Mouse (Mus musculus) forebrain, embryonic 11.5 days (tissue): Measurements from ENCODE around the gene Smox. TPM values are rescaled to one million over a fixed set of nuclear protein-coding genes. Genes with fewer than 3 reads are reported as not detected.

ENCODE experiments used
- ATAC-seq: fragments of 200-750 bp; cut with Nextera tagmentation; replicated peaks from 2 replicates; pipeline ENCODE4 v1.8.0; 2017; ENCODE audit warnings: moderate TSS enrichment; ENCODE audit not compliant: low FRiP score
- DNase-seq: peaks from one replicate; pipeline ENCODE4 v3.0.0-alpha.2; 2017; ENCODE audit warnings: low spot score
- H3K27ac ChIP-seq: fragments of 300-500 bp; sonication (generic); 2 replicates; pipeline ENCODE4 v1.5.1; 2014; ENCODE audit warnings: low read depth, low read length
- H3K27me3 ChIP-seq: fragments of 300-500 bp; sonication (generic); 2 replicates; pipeline ENCODE4 v1.6.1; 2014; ENCODE audit warnings: mild to moderate bottlenecking, low read length, mixed read lengths; ENCODE audit not compliant: control insufficient read depth, insufficient read depth
- H3K36me3 ChIP-seq: fragments of 300-500 bp; sonication (generic); 2 replicates; pipeline ENCODE4 v1.6.1; 2014; ENCODE audit warnings: mild to moderate bottlenecking, low read length, moderate library complexity, mixed read lengths; ENCODE audit not compliant: control insufficient read depth, insufficient read depth
- H3K4me1 ChIP-seq: fragments of 300-500 bp; sonication (generic); replicated peaks from 2 replicates; pipeline ENCODE4 v1.6.1; 2014; ENCODE audit warnings: low read length, mixed read lengths; ENCODE audit not compliant: control insufficient read depth, insufficient read depth
- H3K4me2 ChIP-seq: fragments of 300-500 bp; sonication (generic); 2 replicates; pipeline ENCODE4 v1.6.1; 2014; ENCODE audit warnings: low read depth, mild to moderate bottlenecking, low read length, moderate library complexity, mixed read lengths; ENCODE audit not compliant: severe bottlenecking
- H3K4me3 ChIP-seq: fragments of 300-500 bp; sonication (generic); 2 replicates; pipeline ENCODE4 v1.5.1; 2014; ENCODE audit warnings: low read depth, low read length
- H3K9ac ChIP-seq: fragments of 300-500 bp; sonication (generic); 2 replicates; pipeline ENCODE4 v1.6.1; 2014; ENCODE audit warnings: low read length
- H3K9me3 ChIP-seq: fragments of 300-500 bp; sonication (generic); 2 replicates; pipeline ENCODE4 v1.6.1; 2016; ENCODE audit warnings: low read length, mixed read lengths; ENCODE audit not compliant: control insufficient read depth
- WGBS: fragments of 180-500 bp; shearing (Covaris S2); extraction: QIAGEN DNeasy Blood & Tissue Kit; methylation state at CpG from one replicate; pipeline ENCODE4 v1.1.7; 2014; 5-methylcytosine and 5-hydroxymethylcytosine counted together
- polyA plus RNA-seq: library from polyadenylated mRNA; unstranded; fragments of >200 nt; fragmentation: Nextera tagmentation; extraction: Ambion mirVana; gene quantifications from 2 replicates; pipeline ENCODE4 v1.2.1, GENCODE M21; 2014

The Smox gene
- 33.2 and 34.6 TPM in 2 replicates for polyA plus RNA-seq

- ATAC-seq (no peak), DNase-seq (no peak)
- no peaks in the 10 kb centered on the region; the same call in 1 of the 2 replicates for H3K27me3 ChIP-seq
- 0 out of 2 replicates have a peak, but pooled peaks cover 2% of the 10 kb centered on the region for H3K4me1 ChIP-seq
- WGBS: 24% methylated on average over 7 of the region's 7 CpGs
- H3K4me2 ChIP-seq: peak within 1 kb of the TSS; percentile 95
- H3K36me3 ChIP-seq: no peaks in the 10 kb centered on the region
- peak within 1 kb of the TSS; percentile 53 for H3K27ac ChIP-seq
- peak within 1 kb of the TSS; percentile 91 for H3K9ac ChIP-seq
- peak within 1 kb of the TSS; percentile 82 for H3K4me3 ChIP-seq
- no peaks in the 10 kb centered on the region for H3K9me3 ChIP-seq
Observed at GRCm38 (mm10) chr2:131491196-131491595, at the start of gene Smox. Smox (plus strand) TSS chr2:131491496.

- Histone ChIP-seq H3K9me3 (no peaks in the 10 kb centered on the region), H3K4me3 (no peak overlapping the region), H3K4me2 (no peak overlapping the region), H3K27me3 (no peaks in the 10 kb centered on the region), H3K27ac (no peak overlapping the region), H3K4me1 (no peaks in the 10 kb centered on the region), H3K9ac (no peak overlapping the region), H3K36me3 (no peaks in the 10 kb centered on the region)
- ATAC-seq (no peak), DNase-seq (no peak)
- WGBS: 73% methylated on average over 8 of the region's 8 CpGs
Observed at GRCm38 (mm10) chr2:131443084-131443890, 48.0 kb upstream of the Smox start.

GRCm38 (mm10) chr2:131443891-131444190 lies 47.5 kb upstream of the Smox start:
- Histone ChIP-seq H3K4me3 (no peak overlapping the region), H3K27ac (no peak overlapping the region), H3K27me3 (no peaks in the 10 kb centered on the region), H3K4me2 (no peak overlapping the region), H3K9ac (no peak overlapping the region), H3K36me3 (no peaks in the 10 kb centered on the region), H3K9me3 (no peaks in the 10 kb centered on the region), H3K4me1 (no peaks in the 10 kb centered on the region)
- ATAC-seq (no peak), DNase-seq (no peak)
- WGBS: 33% methylated on average over 1 of the region's 1 CpGs

DNA sequence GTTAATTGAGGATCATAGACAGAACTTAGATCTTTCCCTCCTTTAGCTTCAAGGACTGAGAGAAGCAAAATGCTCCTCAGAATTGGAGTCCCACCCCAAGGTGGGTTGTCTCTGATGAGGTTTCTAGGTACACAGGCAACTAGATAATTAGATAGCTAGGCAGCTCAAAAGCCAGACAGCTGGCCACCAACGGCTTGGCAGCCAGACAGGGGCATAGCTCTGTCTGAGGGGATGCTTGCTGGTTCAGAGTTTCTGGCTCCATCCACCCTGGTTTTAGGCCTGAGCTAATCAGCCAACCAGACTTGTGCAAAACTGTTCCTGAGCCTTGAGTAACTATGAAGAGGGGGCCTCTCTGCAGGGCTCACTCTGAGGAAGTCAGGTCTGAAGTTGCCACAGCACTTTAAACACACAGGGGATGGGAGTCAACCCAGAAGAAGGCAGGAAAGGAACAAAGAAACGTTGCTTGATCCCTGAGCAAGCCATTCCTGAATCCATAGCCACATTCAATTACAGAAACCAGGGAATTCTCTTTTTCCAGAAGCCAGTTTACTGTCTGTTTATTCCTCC lies 44.8 kb upstream of the Smox start:
- no peak for ATAC-seq
- H3K4me2 ChIP-seq: no peak overlapping the region
- no peak for DNase-seq
- no peak overlapping the region for H3K4me3 ChIP-seq
- no peaks in the 10 kb centered on the region for H3K36me3 ChIP-seq
- no peaks in the 10 kb centered on the region for H3K27me3 ChIP-seq
- H3K27ac ChIP-seq: no peak overlapping the region
- no peaks in the 10 kb centered on the region for H3K9me3 ChIP-seq
- H3K9ac ChIP-seq: no peak overlapping the region
- WGBS: 59% methylated on average over 2 of the region's 2 CpGs
- no peaks in the 10 kb centered on the region for H3K4me1 ChIP-seq

GRCm38 (mm10) chr2:131447566-131448330 lies 43.5 kb upstream of the Smox start:
- no peak for ATAC-seq
- Histone ChIP-seq H3K36me3 (no peaks in the 10 kb centered on the region), H3K9me3 (no peaks in the 10 kb centered on the region), H3K9ac (no peak overlapping the region), H3K27me3 (no peaks in the 10 kb centered on the region), H3K4me1 (no peaks in the 10 kb centered on the region), H3K4me2 (no peak overlapping the region), H3K27ac (no peak overlapping the region), H3K4me3 (no peak overlapping the region)
- no peak for DNase-seq
- 85% methylated on average over 8 of the region's 8 CpGs for WGBS

GRCm38 (mm10) chr2:131448353-131448752 lies 42.9 kb upstream of the Smox start:
- Histone ChIP-seq H3K4me3 (no peak overlapping the region), H3K27me3 (no peaks in the 10 kb centered on the region), H3K4me1 (no peaks in the 10 kb centered on the region), H3K36me3 (no peaks in the 10 kb centered on the region), H3K4me2 (no peak overlapping the region), H3K27ac (no peak overlapping the region), H3K9me3 (no peaks in the 10 kb centered on the region), H3K9ac (no peak overlapping the region)
- ATAC-seq (no peak), DNase-seq (no peak)

DNA sequence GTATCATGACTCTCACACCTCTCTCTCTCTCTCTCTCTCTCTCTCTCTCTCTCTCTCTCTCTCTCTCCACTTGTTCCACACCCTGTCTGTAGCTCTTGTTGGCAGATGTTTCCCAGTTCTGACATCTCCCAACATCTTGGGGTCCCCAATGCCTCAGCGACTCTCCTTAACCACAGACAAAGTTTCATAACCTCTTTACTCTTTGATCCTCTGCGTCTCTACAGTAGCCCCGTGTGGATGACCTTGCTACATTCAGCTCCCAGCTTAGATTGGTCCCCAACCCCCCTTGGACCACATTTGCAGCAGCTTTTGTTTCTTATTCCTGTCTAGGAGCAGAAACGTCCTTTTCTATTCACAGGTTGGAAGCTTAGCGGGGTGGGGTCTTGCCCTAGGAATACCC lies 41.6 kb upstream of the Smox start:
- Histone ChIP-seq H3K36me3 (no peaks in the 10 kb centered on the region), H3K9ac (no peak overlapping the region), H3K4me3 (no peak overlapping the region), H3K27ac (no peak overlapping the region), H3K27me3 (no peaks in the 10 kb centered on the region), H3K4me2 (no peak overlapping the region), H3K9me3 (no peaks in the 10 kb centered on the region), H3K4me1 (no peaks in the 10 kb centered on the region)
- no peak for ATAC-seq
- 64% methylated on average over 5 of the region's 5 CpGs for WGBS
- DNase-seq: no peak

DNA sequence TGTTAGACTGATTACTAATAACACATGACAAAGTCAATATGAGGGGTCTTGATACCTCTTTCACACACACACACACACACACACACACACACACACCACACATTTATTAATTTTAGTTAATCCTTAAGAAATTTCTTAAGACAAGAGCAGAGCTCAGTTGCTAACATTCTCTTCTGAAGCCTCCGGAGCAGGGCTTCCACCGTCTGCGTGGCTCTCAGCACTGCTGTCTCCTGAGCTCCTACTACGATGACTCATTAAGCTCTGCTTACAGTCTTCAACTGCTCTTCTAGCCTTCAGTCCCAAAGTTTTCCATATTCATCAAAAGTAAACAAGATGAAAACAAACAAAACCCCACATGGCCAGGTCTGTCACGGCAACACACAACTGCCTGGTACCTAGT lies 40.8 kb upstream of the Smox start:
- Histone ChIP-seq H3K4me3 (no peak overlapping the region), H3K9me3 (no peaks in the 10 kb centered on the region), H3K4me1 (no peaks in the 10 kb centered on the region), H3K36me3 (no peaks in the 10 kb centered on the region), H3K9ac (no peak overlapping the region), H3K27ac (no peak overlapping the region), H3K4me2 (no peak overlapping the region), H3K27me3 (no peaks in the 10 kb centered on the region)
- 91% methylated on average over 5 of the region's 5 CpGs for WGBS
- ATAC-seq: no peak
- no peak for DNase-seq
